Mouse (Mus musculus): ENCODE data around the gene Pcmt1.

The Pcmt1 gene

DNA sequence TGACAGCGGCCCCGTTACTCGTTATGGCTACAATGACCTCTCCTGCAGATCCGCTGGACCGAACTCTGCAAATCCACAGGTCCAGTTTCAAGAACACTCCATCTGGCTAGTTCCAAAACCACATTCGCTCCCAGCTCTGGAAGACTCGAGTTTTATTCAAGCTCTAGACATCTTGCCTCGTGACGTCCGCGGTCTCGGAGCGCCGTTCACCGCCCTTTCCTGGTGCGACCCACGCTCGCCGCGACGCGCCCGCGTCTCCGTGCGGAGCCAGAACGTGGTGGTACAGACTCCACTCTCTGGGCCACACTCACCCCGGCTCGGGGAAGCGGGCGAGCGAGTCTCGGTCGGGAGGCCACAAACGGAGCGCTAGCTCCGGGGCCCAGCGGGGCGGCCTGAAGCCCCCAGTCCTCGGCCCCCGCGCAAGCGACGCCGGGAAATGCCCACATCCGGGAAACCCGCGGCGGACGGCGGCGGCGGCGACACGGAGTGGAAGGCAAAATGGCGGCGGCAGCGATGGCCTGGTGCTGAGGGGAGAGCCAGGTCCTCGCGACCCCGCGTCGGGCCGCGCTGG, at the start of gene Pcmt1, which contains the start of gene Lats1:
Pcmt1 (minus strand) TSS at position 406 of the 571 bp plus-strand sequence.
Lats1 (plus strand) TSS at position 484 of the 571 bp plus-strand sequence.
- peak; percentile 89 for DNase-seq (ENCODE audit: inconsistent ontology term)

- DNase-seq (ENCODE audit: inconsistent ontology term): peak; percentile 13
Measured at GRCm38 (mm10) chr10:7727011-7727410, 46.1 kb upstream of the Pcmt1 start.

- DNase-seq (ENCODE audit: inconsistent ontology term): peak; percentile 3
Measured at GRCm38 (mm10) chr10:7726501-7726812, 45.5 kb upstream of the Pcmt1 start.

DNA sequence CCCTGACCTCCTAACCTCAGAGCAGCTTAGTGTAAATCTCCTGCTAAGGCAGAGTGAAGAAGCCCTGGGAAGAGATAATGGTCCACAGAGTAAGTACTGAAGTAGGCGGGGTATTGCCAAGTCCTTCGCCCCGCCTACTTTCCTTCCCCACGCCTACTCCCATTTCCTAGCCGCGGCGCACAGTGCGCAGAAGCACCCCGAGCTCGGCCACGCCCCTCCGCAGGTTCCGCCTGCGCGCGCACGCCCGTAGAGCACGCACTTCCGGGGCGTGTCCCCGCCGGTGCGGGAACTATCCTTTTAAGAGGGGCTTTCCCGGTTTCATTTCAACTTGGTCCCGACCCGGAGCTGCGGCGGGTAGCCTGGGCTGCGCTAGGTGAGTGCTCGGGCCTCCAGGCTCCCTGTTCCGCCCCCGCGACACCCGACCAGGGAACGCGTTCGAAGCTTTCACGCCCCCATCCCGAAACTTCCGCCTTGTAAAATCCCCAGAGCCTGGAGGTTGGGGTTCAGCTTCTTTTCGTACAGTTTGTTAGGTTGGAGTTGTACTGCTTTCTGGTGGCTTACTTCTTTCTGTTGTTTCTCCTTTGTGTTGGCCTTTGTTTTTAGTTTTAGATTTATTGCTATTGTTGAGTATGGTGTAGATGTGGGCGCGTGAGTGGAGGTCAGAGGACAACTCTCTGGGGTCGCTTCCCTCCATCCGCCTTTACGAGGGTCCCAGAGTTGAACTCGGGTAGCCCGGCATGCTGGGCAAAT, 45.0 kb upstream of the Pcmt1 start, which contains the start of gene Katna1:
Katna1 (plus strand) TSS at position 250 of the 750 bp plus-strand sequence.
- peak; percentile 96 for DNase-seq (ENCODE audit: inconsistent ontology term)

- DNase-seq (ENCODE audit: inconsistent ontology term): no peak
Measured at GRCm38 (mm10) chr10:7715056-7715455, 34.1 kb upstream of the Pcmt1 start.

- no peak for DNase-seq (ENCODE audit: inconsistent ontology term)
Measured at GRCm38 (mm10) chr10:7712506-7712905, 31.6 kb upstream of the Pcmt1 start.

- no peak for DNase-seq (ENCODE audit: inconsistent ontology term)
Measured at GRCm38 (mm10) chr10:7710121-7710520, 29.2 kb upstream of the Pcmt1 start.

- DNase-seq (ENCODE audit: inconsistent ontology term): no peak
Measured at GRCm38 (mm10) chr10:7702586-7702985, 21.6 kb upstream of the Pcmt1 start.

DNA sequence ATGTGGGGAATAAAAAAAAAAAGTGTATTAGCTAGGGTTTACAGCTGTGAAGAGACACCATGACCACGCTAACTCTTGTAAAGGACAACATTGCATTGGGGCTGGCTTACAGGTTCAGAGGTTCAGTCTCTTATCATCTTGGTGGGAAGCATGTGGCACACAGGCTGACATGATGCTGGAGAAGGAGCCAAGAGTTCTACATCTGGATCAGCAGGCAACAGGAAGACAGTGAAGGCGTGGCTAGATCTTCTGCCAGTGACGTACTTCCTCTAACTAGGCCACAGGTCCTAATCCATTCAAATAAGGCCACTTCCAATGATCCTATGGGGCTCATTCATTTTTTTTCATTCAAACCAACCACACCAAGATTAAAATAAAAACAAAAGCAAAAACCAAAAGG, 19.2 kb upstream of the Pcmt1 start:
- no peak for DNase-seq (ENCODE audit: inconsistent ontology term)

DNA sequence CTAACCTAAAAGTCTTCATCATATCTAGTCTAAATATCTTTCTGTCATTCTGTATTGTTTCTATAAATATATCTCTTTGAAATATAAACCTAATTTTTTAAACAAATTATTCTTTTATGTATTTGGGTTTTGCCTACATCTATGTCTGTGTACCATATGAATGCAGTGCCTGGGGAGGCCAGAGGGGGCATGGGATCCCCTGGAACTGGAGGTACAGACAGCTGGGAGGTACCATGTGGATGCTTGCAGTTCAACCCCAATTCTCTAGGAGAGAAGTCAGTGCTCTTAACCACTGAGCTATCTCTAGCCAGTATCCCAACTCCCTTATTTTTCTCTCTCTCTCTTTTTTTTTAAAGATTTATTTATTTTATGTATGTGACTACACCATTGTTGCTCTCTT, 14.3 kb upstream of the Pcmt1 start:
- DNase-seq (ENCODE audit: inconsistent ontology term): no peak

- DNase-seq (ENCODE audit: inconsistent ontology term): no peak
Measured at GRCm38 (mm10) chr10:7686902-7687301, 6.0 kb upstream of the Pcmt1 start.

DNA sequence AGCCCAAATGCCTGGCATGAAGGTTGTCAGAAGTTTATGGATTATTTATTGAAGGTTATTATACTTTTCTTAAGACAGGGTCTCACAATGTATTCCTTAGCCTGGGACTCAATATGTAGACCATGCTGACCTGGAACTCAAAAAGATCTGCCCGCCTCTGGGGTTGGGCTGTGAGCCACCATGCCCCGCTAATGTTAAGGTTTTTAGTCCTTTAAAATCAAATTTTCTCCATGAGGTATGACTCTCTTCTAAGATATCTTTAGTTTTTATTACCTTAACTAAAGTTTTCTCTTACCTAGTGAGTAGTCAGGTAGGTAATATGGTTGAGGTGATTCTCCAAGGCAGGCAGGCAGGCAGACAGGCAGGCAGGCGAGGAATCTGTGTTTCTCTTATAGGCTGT, 1.3 kb upstream of the Pcmt1 start:
- DNase-seq (ENCODE audit: inconsistent ontology term): no peak

- peak; percentile 85 for DNase-seq (ENCODE audit: inconsistent ontology term)
Measured at GRCm38 (mm10) chr10:7681343-7682025, 548 bp upstream of the Pcmt1 start.

GRCm38 (mm10) chr10:7673673-7674072, 7.3 kb downstream of the Pcmt1 start:
- DNase-seq (ENCODE audit: inconsistent ontology term): no peak

DNA sequence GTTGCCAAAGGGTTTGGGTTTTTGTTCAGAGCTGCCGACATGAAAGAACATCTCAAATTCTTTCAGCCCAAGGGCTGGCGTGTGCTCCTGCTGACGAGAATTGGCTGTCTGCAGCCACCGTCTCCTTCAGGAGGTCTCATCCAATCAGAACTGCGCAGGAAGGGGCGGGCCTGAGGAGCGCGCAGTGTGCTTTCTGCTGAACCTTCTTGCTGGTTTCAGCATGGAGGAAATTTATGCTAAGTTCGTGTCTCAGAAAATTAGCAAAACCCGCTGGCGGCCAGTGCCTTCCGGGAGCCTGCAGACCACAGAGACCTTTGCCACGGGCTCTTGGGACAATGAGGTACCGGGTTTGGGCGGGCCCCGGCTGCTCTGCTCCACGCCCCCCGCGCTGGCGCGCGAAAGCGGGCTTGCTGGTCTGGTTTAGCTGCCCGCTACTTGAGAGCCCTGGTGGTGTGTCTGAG, 13.6 kb downstream of the Pcmt1 start, which contains the start of gene Nup43:
Nup43 (plus strand) TSS at position 162 of the 461 bp plus-strand sequence.
- peak; percentile 88 for DNase-seq (ENCODE audit: inconsistent ontology term)

GRCm38 (mm10) chr10:7664889-7665288, 16.0 kb downstream of the Pcmt1 start:
- no peak for DNase-seq (ENCODE audit: inconsistent ontology term)

GRCm38 (mm10) chr10:7664027-7664526, 16.9 kb downstream of the Pcmt1 start:
- DNase-seq (ENCODE audit: inconsistent ontology term): peak; percentile 8

GRCm38 (mm10) chr10:7663159-7664026, 17.5 kb downstream of the Pcmt1 start:
- peak; percentile 94 for DNase-seq (ENCODE audit: inconsistent ontology term)

DNA sequence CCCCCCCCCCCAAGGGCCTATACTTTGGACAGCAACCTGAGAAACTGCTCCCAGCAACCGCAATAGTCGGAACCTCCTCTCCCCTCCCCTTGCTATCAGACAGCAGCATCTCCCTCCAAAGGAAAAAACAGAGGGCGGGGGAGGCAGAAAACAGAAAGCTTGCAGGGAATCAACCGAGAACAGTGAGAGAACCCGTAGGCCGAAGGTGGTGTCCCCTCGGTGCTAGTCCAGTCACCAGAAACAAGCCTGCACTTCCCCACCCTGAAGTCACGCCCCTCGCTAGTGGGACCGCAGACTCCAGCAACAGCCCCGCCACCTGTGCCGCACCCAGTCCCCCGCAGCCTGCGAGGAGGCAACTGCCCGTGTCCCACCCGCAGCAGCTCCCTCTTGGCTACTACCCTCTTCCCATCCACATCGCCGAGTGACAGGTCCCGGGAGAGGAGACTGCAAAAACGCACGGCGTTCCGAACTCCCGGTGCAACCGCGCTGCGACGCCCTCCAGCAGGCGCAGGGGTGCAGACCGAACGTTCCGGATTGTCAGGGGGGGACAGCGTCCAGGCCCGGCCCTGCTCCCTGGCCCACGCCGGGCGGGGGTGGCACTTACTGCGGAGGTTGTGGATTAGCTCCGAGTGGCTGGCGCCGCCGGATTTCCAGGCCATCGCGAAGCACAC, 18.3 kb downstream of the Pcmt1 start:
- DNase-seq (ENCODE audit: inconsistent ontology term): peak; percentile 87

DNA sequence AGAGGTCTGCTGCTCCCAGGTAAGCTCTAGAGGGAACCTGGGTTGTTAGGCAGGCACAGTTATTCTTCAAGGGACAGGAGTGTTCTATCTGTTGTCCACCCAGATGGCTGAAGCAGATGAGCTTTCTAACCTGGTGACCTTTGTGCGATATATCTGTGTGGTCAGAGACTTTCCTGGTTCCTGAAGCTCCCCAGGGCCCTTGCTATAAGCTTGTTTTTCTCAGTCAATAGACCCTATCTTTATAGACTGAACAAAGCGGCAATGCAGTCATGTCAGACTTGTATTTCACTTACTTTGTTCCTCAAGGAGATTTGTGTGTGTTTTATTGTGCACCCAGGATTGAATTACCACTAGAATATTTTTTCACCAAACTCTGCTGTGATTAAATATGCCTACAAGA, 29.9 kb downstream of the Pcmt1 start:
- DNase-seq (ENCODE audit: inconsistent ontology term): no peak

DNA sequence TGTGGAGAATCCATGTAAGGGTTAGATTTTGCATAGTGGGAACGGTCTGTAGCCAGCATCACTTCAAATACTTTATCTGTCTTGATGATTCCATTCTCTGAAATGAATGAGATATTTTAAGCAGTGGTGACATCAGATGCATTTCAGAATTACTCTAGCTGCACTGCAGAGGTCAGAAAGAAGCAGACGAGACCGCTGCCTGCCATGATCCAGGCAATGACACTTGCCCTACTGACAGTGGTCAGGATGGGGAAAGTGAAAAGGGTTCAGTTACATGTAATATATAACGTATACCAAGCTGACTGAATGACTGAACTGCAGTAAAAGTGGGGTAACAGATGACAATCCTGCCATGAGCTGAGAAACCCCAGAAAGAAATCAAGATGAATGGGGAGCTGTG, 31.9 kb downstream of the Pcmt1 start:
- no peak for DNase-seq (ENCODE audit: inconsistent ontology term)

Measured in Muller cell, postnatal 12 days (primary cell).